Mouse (Mus musculus) MEL (cell line): ENCODE measurements around the gene Zcchc24. TPM values are rescaled to one million over a fixed set of nuclear protein-coding genes. Genes with fewer than 3 reads are reported as not detected.

Source experiments
- DNase-seq: peaks from one replicate; pipeline ENCODE4 v3.0.0; 2011; ENCODE audit warnings: low read depth, low spot score
- H3K27ac ChIP-seq: 2 replicates; pipeline ENCODE4 v1.5.1; 2012; ENCODE audit warnings: low read depth, mild to moderate bottlenecking, control low read depth, low read length, moderate library complexity; ENCODE audit not compliant: control insufficient read depth
- H3K27me3 ChIP-seq, 2 experiments: fragments of 150-350 bp in 1 of 2; sonication (generic) in 1 of 2; 2 replicates each; pipeline ENCODE4 v1.6.1; 2012; ENCODE audit warnings: low read length in 2 of 2, mild to moderate bottlenecking in 2 of 2, improper control_type of control experiment in 1 of 2, moderate library complexity in 1 of 2; ENCODE audit not compliant: insufficient read depth in 2 of 2, control insufficient read depth in 1 of 2
- H3K36me3 ChIP-seq, 2 experiments: 2 replicates each; pipeline ENCODE4 v1.6.1; 2012 to 2014; ENCODE audit warnings: low read length in 2 of 2, improper control_type of control experiment in 1 of 2, inconsistent platforms in 1 of 2, mild to moderate bottlenecking in 1 of 2; ENCODE audit not compliant: insufficient read depth in 2 of 2, control insufficient read depth in 1 of 2
- H3K4me1 ChIP-seq, 2 experiments: fragments of 150-350 bp in 1 of 2; sonication (generic) in 1 of 2; 2 replicates each; pipeline ENCODE4 v1.6.1; 2012; ENCODE audit warnings: low read length in 2 of 2, improper control_type of control experiment in 1 of 2, mild to moderate bottlenecking in 1 of 2; ENCODE audit not compliant: insufficient read depth in 2 of 2, control insufficient read depth in 1 of 2
- H3K4me3 ChIP-seq, 2 experiments: fragments of 150-350 bp in 1 of 2; sonication (generic) in 1 of 2; 2 replicates each; pipeline ENCODE4 v1.5.1; 2012; ENCODE audit warnings: low read depth in 2 of 2, low read length in 2 of 2, mild to moderate bottlenecking in 2 of 2, moderate library complexity in 2 of 2, control low read depth in 1 of 2, improper control_type of control experiment in 1 of 2; ENCODE audit not compliant: control insufficient read depth in 1 of 2, insufficient read depth in 1 of 2
- H3K79me2 ChIP-seq: 2 replicates; pipeline ENCODE4 v1.6.1; 2012; ENCODE audit warnings: mild to moderate bottlenecking, low read length, moderate library complexity; ENCODE audit not compliant: control insufficient read depth, poor library complexity, insufficient read depth
- H3K9ac ChIP-seq: 2 replicates; pipeline ENCODE4 v1.6.1; 2012; ENCODE audit warnings: low read depth, mild to moderate bottlenecking, control low read depth, low read length, moderate library complexity; ENCODE audit not compliant: control insufficient read depth, poor library complexity, severe bottlenecking
- H3K9me3 ChIP-seq: fragments of 150-350 bp; sonication (generic); replicated peaks from 2 replicates; pipeline ENCODE4 v1.6.1; 2012; ENCODE audit warnings: mild to moderate bottlenecking, low read length, improper control_type of control experiment, moderate library complexity; ENCODE audit not compliant: insufficient read depth
- BHLHE40 ChIP-seq: IDR thresholded peaks from 2 replicates; pipeline ENCODE4 v1.6.1; 2012; ENCODE audit warnings: low read depth, mild to moderate bottlenecking, inconsistent platforms, low read length, improper control_type of control experiment, borderline replicate concordance
- ELF1 ChIP-seq: IDR thresholded peaks from 2 replicates; pipeline ENCODE4 v1.6.1; 2014; ENCODE audit warnings: low read depth, mild to moderate bottlenecking, inconsistent platforms, low read length, improper control_type of control experiment, moderate library complexity
- ETS1 ChIP-seq: IDR thresholded peaks from 2 replicates; pipeline ENCODE4 v1.6.1; 2012; ENCODE audit warnings: low read depth, mild to moderate bottlenecking, inconsistent platforms, low read length, improper control_type of control experiment, moderate library complexity
- HCFC1 ChIP-seq: IDR thresholded peaks from 2 replicates; pipeline ENCODE4 v1.6.1; 2012; ENCODE audit warnings: low read depth, mild to moderate bottlenecking, inconsistent platforms, low read length, improper control_type of control experiment, moderate library complexity
- KAT2A ChIP-seq: conservative IDR thresholded peaks from 2 replicates; pipeline ENCODE4 v1.6.1; 2012; ENCODE audit warnings: low read depth, low read length, improper control_type of control experiment, inconsistent platforms
- MEF2A ChIP-seq: IDR thresholded peaks from 2 replicates; pipeline ENCODE4 v1.6.1; 2014; ENCODE audit warnings: low read depth, mild to moderate bottlenecking, inconsistent platforms, low read length, improper control_type of control experiment; ENCODE audit not compliant: poor library complexity, insufficient replicate concordance, severe bottlenecking; ENCODE audit errors: extremely low read depth
- MXI1 ChIP-seq: IDR thresholded peaks from 2 replicates; pipeline ENCODE4 v1.6.1; 2011; ENCODE audit warnings: mild to moderate bottlenecking, low read depth, low read length, improper control_type of control experiment
- MYC ChIP-seq: IDR thresholded peaks from 2 replicates; pipeline ENCODE4 v1.6.1; 2011; ENCODE audit warnings: low read depth, mild to moderate bottlenecking, low read length, improper control_type of control experiment, moderate library complexity
- NELFE ChIP-seq: IDR thresholded peaks from 2 replicates; pipeline ENCODE4 v1.6.1; 2011; ENCODE audit warnings: low read depth, low read length, improper control_type of control experiment
- NRF1 ChIP-seq: IDR thresholded peaks from 2 replicates; pipeline ENCODE4 v1.6.1; 2014; ENCODE audit warnings: low read depth, mild to moderate bottlenecking, inconsistent platforms, low read length, improper control_type of control experiment, moderate library complexity; ENCODE audit not compliant: poor library complexity, insufficient read depth, severe bottlenecking
- POLR2AphosphoS2 ChIP-seq: IDR thresholded peaks from 2 replicates; pipeline ENCODE4 v1.6.1; 2011; ENCODE audit warnings: low read length, improper control_type of control experiment
- POLR2AphosphoS5 ChIP-seq: IDR thresholded peaks from 2 replicates; pipeline ENCODE4 v1.6.1; 2012; ENCODE audit warnings: low read depth, borderline replicate concordance, mild to moderate bottlenecking, inconsistent platforms, low read length, moderate library complexity, mixed read lengths
- RAD21 ChIP-seq: IDR thresholded peaks from 2 replicates; pipeline ENCODE4 v1.6.1; 2011; ENCODE audit warnings: mild to moderate bottlenecking, low read depth, low read length, improper control_type of control experiment
- RCOR1 ChIP-seq: IDR thresholded peaks from 2 replicates; pipeline ENCODE4 v1.6.1; 2012; ENCODE audit warnings: low read depth, mild to moderate bottlenecking, inconsistent platforms, low read length, improper control_type of control experiment
- SIN3A ChIP-seq: IDR thresholded peaks from 2 replicates; pipeline ENCODE4 v1.6.1; 2012; ENCODE audit warnings: low read length, improper control_type of control experiment, inconsistent platforms
- SMC3 ChIP-seq: IDR thresholded peaks from 2 replicates; pipeline ENCODE4 v1.6.1; 2011; ENCODE audit warnings: low read depth, low read length, improper control_type of control experiment
- TAL1 ChIP-seq: IDR thresholded peaks from 2 replicates; pipeline ENCODE4 v1.6.1; 2012; ENCODE audit warnings: mild to moderate bottlenecking, inconsistent platforms, low read length, moderate library complexity, mixed read lengths
- TBP ChIP-seq: IDR thresholded peaks from 2 replicates; pipeline ENCODE4 v1.8.0; 2011; ENCODE audit warnings: low read depth, low read length, improper control_type of control experiment
- polyA plus RNA-seq, 2 experiments: library from polyadenylated mRNA; stranded (reverse) in 1 of 2; unstranded in 1 of 2; fragments of >175 nt in 1 of 2; fragments of >200 nt in 1 of 2; gene quantifications; 2 replicates each; pipeline versions ENCODE4 v1.2.1 to v1.2.4; 2012; ENCODE audit warnings: low replicate concordance in 2 of 2, low read depth in 1 of 2; ENCODE audit not compliant: insufficient read length in 2 of 2, insufficient read depth in 1 of 2, missing spikeins in 1 of 2
- total RNA-seq: library from RNA; depleted of rRNA; stranded (reverse); fragments of 300-350 nt; gene quantifications from 2 replicates; pipeline ENCODE4 v1.2.3, GENCODE M21; 2012

Gene Zcchc24
- total and polyA plus RNA-seq, 3 experiments, result 2.3 to 8.7 TPM; not detected in 1

DNA sequence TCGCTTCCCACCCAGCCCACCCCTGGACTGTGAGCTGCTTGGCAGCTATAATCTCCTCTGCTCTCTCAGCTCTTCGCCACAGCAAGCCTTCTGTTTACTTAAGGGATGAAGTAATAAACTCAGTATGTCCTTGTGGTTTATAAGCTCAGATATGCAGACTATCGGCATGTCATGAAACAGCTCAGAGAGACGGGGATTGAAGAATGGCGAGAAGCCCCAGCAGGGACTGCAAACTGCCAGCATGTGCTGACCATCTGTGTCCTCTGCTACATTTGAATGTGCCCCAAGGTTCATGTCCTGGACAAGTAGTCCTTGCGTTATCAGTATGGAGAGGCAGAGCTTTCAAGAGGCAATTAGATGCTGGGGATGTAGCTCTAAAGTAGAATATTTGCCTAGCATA lies 7.5 kb upstream of the Zcchc24 start:
- DNase-seq, result no peak
- H3K4me3 ChIP-seq, result no peak overlapping the region
- no peak for TF ChIP-seq TAL1
- TF ChIP-seq SMC3, result no peak
- TF ChIP-seq NELFE, result no peak
- no peak for TF ChIP-seq RAD21
- no peak for TF ChIP-seq NRF1
- TF ChIP-seq KAT2A, result no peak
- TF ChIP-seq BHLHE40, result no peak
- TF ChIP-seq ELF1, result no peak
- TF ChIP-seq SIN3A, result no peak
- TF ChIP-seq POLR2AphosphoS5, result no peak
- H3K36me3 ChIP-seq, result peaks cover 0 to 1% of the 10 kb centered on the region in 2 experiments; a peak in 2 of 4 replicates
- no peaks in the 10 kb centered on the region; a peak in 1 of 4 replicates for H3K4me1 ChIP-seq
- H3K27me3 ChIP-seq, result peaks cover 0 to 1% of the 10 kb centered on the region in 2 experiments; a peak in 1 of 4 replicates
- no peak overlapping the region for H3K9ac ChIP-seq
- no peak overlapping the region for H3K27ac ChIP-seq
- no peaks in the 10 kb centered on the region for H3K79me2 ChIP-seq
- H3K9me3 ChIP-seq, result no peaks in the 10 kb centered on the region

DNA sequence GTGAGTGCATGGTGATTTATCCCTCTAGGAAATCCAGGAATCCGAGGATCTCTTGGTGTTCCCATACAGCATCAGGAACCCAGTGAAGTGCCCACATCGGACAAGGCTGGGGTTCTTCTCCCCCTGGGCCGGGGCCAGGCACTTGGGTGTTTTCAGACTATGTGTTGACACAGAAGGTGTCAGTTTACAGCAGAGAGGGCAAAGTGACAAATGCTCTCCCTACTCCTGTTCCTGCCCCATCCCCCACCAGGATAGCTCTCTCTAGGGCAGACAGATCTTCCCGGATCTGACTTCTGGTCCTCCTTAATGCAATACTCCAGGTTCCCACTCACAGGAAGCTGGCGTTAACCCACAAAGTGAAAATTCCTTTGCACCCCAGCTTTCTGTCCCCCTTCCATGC lies 5.3 kb upstream of the Zcchc24 start:
- H3K79me2 ChIP-seq, result no peaks in the 10 kb centered on the region
- no peaks in the 10 kb centered on the region for H3K9me3 ChIP-seq
- no peaks in the 10 kb centered on the region for H3K4me1 ChIP-seq
- no peak for TF ChIP-seq MEF2A
- no peak for TF ChIP-seq MYC
- no peak for TF ChIP-seq POLR2AphosphoS2
- no peak for TF ChIP-seq MXI1
- no peak for TF ChIP-seq TBP
- no peak for TF ChIP-seq RAD21
- TF ChIP-seq HCFC1, result no peak
- no peak for TF ChIP-seq RCOR1
- TF ChIP-seq ETS1, result no peak
- no peak overlapping the region for H3K4me3 ChIP-seq
- DNase-seq, result no peak
- H3K27ac ChIP-seq, result no peak overlapping the region
- H3K36me3 ChIP-seq, result peaks cover 0 to 2% of the 10 kb centered on the region in 2 experiments; a peak in 2 of 4 replicates
- H3K9ac ChIP-seq, result no peak overlapping the region
- 0 out of 4 replicates have a peak, but pooled peaks cover 0 to 1% of the 10 kb centered on the region in 2 experiments for H3K27me3 ChIP-seq
